Mouse (Mus musculus) spleen, adult 10 weeks (tissue): ENCODE measurements around the gene Pld5. TPM values are rescaled to one million over a fixed set of nuclear protein-coding genes. Genes with fewer than 3 reads are reported as not detected.

Experiments used
- polyA plus RNA-seq: library from polyadenylated mRNA; stranded (reverse); fragments of 350-450 nt; fragmentation: Illumina TruSeq; extraction: RNeasy Lipid Tissue Mini Kit (QIAGEN cat#74804); gene quantifications from one replicate; pipeline ENCODE4 v1.2.3, GENCODE M21; 2015; ENCODE audit warnings: low replicate concordance; ENCODE audit not compliant: insufficient read depth

Gene Pld5
- polyA plus RNA-seq = not detected

DNA sequence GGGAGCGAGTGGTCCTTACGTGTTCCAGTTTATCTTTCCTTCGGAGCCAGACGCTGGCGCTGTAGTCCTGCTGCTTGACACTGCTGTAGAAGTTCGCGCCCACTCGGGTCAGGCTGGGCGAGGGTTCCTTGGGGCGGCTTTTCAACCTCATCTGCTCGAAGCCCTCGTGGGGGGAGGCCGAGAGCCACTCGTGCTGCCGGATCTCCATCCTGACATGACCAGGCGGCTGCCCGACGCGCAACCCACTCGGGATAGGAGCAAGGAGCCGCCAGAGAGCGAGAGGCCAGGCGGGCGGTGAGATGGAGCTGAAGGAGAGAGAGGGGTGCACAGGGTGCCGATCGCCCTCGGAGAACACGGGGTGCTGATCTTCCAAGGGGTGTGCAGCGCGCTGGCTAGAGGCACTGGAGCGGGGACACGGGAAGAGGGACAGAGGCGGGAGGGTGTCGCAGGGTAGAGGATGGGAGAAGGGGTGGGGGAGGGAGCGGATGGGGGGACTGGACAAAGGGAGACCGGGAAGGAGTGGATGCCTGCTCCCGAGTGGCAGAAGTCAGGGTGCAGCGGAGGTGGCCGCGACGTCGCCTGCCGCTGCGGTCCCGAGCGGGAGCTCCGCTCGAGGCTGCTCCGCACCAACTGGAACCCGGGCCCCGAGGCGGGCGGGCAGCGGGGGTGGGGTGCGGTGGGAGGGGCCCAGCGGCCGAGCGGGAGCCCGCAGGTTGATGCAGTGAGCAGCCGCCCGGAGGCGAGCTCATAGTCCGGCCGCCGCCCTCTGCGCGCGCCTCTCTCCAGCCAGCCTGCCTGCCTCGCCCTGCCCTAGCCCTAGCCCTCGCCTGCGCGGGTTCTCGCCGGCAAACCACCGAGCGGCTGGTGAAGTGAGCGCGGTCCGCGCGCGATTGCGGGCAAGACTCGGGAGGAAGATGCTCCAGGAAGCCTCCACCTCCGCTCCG lies at the start of gene Pld5:
Gene Pld5, minus strand, starts transcription at position 646 of the 944 bp plus-strand sequence.

DNA sequence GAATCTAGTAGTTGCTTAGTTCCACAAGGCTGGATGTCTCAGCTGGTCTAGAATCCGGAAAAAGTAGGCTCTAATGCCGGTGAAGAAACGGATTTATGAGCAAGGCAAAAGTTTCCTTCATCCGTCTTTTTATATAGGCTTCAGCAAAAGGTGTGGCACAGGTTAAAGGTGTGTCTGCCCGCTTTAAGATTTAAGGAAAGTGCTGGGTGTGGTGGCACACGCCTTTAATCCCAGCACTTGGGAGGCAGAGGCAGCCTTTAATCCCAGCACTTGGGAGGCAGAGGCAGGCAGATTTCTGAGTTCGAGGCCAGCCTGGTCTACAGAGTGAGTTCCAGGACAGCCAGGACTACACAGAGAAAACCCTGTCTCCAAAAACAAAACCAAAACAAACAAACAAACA lies 296.1 kb downstream of the Pld5 start, which contains the start of gene Rbm8a2:
Gene Rbm8a2, minus strand, starts transcription at position 101 of the 400 bp plus-strand sequence.

DNA sequence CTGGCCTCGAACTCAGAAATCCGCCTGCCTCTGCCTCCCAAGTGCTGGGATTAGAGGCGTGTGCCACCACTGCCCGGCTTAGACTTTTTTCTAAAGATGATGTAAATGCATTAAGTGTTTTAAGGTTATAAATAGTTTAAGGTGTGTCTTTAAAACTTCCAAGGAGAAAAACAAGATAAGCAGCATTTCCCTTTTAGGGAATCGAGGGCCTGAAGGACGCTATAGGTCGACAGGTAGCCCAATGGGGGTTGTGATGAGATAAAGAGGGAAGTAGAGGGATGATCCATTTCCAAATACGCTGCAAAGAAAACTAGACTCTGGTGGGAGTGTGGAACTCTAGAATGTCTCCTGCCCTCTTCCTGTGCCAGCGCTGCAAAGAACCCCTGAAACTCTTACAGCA lies 355.1 kb downstream of the Pld5 start, which contains the start of gene Gm38100:
Gene Gm38100, plus strand, starts transcription at position 301 of the 400 bp plus-strand sequence.

